Mouse (Mus musculus) cerebellum, adult 11-12 months (tissue): Measurements from ENCODE around the gene Kif7.
A peak's percentile ranks its signal among the peaks of the same experiment; 100 is the strongest.

ENCODE experiments used
- DNase-seq: peaks from one replicate; pipeline ENCODE4 v3.0.0; 2022

Kif7 gene

DNA sequence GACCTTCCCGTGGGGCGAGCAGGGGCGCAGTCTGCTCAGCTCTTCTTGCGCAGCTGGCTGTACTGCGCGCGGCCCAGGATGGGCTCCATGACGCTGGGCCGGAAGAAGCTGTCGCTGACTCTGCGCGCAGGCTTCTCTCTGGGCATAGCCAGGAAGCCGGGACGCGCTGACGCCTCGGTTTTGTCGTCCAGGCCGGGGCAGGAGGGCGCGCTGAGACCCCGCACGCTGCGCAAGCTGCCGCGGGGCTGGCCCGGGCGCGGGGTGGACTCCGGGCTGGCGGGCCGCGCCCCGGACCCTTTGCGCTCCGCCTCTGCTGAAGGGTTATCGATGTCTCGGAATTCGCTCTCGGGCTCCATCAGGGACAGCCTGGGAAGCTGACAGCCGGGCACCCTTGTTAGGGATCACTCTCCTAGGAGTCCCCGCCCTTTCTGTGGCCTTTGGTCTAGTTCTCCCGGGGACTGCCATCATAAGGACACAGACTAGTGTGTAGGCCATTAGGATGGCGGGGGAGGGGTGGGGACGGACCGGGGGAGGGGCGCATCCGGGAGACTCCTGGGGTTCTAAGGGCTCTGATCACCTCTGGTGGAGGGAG is 6.0 kb upstream of the Kif7 start:
- no peak for DNase-seq

DNA sequence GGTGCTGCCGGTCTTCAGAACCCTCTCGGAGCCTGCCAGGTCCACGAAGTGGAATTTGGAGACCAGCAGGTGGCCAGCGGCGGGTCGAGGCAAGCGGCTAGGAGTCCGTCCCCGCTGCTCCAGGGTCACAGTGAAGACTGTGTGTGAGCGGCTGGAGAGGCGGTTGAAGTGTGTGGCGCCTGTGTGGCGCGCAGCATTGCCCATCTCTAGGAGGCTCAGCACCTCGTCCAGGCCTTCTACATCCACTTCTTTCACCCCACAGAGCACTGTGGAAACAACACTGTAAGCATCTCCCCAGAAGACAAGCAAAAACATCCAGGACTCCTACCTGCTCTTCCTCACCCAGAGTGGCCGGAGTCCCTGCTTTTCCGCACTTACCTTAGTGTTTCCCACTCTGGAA is 4.7 kb downstream of the Kif7 start:
- DNase-seq = peak; percentile 30

DNA sequence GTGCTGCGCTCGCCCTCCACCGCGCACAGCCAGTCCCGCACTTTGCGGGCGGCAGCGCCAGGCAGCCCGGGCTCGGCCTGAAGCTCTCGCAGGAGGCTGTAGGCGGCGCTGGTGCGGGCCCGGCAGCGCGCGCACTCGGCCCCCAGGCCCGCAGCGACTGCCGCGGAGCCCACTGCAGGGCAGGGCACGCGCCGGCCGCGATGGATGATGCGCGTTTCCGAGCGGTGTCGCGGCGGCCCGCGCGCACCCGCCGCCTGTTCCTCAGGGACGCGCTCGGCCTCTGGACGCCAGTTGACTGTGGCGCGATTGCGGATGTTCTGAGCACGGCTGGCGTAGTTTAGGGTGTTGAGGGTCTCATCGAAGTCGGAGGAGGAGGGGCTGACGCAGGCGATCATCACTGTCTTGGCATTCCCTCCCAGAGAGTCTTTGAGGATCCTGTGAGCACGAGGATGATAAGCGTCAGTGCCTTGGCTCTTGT is 5.4 kb downstream of the Kif7 start:
- peak; percentile 63 for DNase-seq

DNA sequence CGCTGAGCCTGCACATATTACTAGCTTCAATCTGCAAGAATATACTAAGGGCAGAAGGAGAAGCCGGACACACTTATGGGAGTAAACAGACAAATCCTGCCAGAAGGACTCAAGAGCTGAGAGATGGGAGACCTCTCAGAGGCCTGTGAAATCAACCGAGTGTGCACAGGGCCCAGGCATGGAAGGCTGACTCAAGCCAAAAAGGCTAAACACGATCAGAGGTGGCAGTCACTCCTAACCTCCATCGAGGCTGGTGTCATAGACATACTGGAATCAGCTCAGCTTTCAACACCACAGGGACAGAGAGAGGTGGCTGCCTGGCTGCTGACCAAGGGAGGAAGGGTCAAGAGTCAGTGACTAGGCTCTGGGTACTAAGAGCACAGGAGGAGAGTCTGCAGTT is 10.3 kb downstream of the Kif7 start:
- DNase-seq = no peak

DNA sequence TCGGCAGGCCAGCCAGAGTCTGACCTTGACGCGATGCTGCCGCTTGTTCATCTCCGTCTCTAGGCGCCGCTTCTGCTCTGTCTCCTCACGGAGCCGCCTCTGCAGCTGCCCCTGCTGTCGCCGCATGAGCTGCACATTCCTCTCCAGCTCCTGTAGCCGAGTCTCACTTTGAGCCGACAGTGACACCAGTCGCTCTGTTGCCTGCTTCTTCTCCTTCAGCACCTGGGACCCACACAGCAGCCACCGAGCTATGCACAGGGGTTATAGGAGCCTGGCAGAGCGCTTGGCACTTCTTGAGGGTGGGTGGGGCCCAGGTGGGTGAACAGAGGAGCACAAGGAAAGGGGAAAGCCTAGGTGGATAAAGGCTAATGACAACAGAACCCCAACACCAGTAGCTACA is 12.8 kb downstream of the Kif7 start:
- DNase-seq = no peak

DNA sequence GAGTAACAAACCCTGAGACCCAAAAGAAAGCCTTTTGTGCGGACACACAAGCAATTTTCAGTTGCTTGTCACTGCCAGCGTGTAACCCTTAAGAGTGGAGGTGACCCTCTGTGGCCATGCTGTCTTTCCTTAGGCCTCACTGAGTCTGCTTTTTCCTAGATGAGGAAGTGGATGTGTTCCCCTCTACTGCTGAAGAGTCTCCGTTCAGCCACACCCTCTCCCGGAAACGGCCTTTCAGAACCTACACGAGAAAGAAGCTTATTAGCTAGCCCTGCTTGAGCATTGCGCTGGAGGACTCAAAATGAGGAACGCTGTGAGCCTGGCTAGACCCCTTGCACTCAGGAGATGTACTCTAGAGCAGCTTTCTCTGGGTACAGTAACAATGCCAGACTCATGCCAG is 19.0 kb downstream of the Kif7 start:
- no peak for DNase-seq

DNA sequence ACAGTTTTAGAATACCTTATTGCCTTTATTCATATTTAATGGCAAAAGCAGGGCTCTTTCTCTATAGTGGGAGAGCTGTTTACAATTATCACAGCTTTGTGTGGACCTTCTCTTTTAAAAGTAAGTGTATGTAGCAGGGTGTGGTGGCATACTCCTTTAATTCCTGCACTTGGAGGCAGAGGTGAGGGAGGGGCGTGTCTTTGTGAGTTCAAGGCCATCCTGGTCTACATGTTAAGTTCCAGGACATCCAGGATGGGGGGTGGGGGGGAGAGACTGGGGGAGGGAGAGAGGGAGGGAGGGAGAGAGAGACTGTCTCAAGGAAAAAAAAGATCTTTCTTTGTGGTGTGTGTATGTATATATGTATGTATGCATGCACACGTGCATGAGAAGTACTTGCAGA is 35.3 kb downstream of the Kif7 start:
- no peak for DNase-seq

DNA sequence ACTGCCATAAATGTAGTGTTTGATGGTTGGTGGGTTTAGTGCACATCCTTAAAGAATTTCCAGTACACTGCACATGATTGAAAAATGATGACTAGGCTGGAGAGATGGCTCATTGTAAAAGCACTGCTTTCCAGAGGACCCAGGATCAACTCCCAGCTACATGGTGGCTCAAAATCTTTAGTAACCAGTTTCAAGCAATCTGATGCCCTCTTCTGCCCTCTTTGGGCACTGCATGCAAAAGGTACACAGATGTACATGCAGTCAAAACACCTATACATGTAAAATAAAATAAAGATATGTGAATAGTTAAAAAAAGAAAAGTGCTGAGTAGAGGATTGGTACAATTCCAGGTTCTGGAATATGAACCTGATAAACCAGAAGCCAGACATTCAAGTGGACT is 36.3 kb downstream of the Kif7 start:
- DNase-seq = no peak

DNA sequence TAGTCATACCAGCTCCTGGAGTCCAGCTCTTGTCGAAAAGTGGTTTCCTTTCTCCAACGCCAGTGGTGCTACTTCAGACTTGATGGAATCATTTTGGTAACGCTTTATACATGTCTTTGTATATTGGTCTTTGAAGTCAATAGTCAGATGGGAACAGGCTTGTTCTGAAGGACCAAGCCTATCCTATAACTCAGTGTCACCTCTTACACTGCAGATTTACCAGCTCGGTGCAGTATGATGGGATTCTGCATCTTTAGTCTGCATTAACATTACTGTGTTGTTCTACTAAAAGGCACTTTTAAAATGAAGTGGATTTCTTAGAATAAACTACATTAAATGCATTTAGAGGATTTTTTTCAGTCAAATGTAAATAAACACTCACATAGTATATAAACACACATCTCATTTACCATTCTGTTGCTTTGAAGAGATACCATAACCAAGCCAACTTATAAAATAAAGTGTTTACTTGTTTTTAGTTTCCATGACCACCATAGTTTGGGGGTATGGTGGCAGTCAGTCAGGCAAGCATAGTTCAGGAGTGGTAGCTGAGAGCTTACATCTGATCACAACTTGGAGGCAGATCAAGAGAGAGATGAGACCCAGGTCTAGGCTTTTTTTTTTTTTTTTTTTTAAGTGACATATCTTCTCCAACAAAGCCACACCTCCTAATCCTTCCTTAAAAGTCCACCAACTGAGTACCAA is 44.5 kb downstream of the Kif7 start:
- no peak for DNase-seq

DNA sequence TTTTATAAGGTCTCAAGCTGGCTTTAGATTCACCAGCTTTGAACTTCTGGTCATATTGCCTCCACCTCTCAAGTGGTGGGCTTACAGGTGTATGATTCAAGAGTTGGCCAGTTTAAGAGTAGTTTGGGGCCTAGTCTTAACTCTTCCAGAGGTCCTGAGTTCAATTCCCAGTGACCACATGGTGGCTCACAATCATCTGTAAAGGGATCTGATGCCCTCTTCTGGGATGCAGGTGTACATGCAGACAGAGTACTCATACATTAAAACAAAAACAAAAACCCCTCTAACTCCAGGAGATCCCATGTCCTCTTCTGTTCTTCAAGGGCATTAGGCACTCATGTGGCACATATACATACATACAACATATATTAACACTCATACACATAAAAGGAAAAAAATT is 48.8 kb downstream of the Kif7 start:
- no peak for DNase-seq

DNA sequence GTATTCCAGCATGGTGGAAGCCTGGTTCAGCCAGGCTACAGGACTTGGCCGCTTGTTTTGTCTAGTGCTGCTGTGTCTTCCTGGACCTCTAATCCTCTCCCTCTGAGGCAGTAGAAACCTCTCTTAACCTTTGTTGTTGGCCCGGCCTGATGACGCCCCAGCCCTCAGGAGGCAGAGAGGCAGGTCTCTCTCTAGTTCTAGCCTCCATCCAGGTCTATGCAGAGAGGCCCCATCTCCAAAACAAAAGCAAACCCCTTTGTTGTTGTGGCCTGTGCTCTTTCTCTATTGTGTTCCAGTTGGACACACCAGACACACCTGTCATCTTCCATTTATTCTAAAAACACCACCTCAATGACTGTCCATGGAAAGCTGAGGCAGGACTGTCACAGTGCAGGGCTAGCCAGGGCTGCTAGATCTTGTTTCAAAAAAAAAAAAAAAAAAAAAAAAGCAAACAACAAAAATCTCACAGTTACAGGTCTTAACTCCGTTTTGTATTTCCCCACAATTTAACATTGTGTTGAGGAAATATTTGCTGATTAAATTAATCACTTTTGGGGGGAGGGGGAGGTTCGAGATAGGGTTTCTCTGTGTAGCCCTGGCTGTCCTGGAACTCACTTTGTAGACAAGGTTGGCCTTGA is 54.1 kb downstream of the Kif7 start:
- DNase-seq = no peak

DNA sequence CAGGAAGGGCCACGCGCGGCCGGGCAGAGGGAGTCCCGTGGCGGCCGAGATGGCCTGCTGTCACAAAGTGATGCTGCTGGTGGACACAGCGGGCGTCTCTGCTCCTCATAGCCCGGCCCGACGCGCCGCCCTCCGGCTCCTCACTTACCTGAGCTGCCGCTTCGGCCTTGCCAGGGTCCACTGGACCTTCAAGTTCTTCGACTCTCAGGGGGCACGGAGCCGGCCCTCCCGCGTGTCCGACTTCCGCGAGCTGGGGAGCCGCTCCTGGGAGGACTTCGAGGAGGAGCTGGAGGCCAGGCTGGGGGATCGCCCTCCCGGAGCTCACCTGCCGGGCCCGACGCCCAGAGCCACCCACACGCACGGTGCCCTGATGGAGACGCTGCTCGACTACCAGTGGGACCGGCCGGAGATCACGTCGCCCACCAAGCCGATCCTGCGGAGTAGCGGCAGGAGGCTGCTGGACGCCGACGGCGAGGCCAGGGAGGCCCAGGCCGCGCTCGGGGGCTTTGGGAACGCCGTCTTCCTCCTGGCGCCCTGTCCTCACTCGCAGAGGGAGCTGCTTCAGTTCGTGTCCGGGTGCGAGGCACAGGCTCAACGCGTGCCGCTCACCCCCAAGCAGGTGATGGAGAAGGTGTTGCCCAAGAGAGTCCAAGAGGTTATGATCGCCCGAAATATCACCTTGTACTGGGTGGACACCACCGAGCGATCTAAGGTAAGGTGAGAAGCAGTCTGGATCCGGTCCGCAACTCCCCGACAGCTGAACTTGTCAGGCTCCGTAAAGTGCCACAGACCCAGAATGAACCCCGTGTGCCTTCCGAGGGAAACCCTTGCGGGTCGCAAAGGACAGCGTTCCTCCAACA is 55.0 kb downstream of the Kif7 start:
- no peak for DNase-seq

DNA sequence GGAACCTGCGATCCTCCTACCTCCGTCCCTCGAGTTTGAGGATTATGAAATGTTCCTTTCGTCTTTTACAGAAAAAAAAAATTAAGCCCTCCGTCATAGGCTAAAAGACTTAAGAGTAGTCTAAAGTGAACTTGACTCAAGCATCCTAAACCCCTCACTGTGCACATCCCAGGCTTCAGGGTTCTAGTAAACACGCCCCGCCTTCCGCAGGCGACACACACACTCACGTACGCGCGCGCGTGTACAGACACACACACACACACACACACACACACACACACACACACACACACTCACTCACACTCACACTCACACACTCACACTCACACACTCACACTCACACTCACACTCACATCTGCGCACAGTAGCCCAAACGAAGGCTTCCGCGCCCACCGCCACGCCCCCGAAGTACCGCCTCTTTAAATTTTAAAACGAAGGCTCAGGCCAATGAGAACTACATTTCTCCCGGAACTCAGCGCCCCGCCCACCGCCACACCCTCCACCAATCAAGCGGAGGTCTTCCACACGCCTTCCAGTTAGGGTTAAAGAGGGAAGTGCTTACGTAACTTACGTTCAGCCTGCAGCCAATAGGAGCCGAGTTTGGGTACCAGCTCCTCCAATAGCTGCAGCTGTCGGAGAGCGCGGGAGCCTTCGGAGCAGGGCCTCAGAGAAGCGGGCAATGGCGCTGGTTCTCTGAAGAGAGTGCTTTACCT is 55.8 kb downstream of the Kif7 start, which contains the start of gene Ticrr:
TSS of gene Ticrr (plus strand) at position 619 of the 713 bp plus-strand sequence.
- peak; percentile 91 for DNase-seq

DNA sequence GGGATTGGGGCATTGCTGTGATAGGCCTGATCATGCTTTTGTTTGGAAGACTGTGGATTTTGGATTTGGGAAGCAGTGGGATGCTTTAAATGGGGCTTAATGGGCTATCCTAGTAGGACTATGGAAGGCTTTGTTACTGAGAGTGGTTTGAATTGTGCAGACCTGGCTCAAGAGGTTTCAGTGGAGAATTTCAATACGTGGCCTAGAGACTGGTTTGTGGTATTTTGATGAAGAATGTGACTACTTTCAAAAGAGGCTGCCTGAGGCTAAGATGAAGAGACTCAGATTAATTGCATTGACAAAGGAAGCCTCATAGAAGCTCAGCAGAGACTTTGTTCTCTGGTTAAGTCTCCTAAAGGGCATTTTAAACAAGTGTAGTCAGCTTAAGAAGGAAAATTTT is 60.9 kb downstream of the Kif7 start:
- DNase-seq = no peak

DNA sequence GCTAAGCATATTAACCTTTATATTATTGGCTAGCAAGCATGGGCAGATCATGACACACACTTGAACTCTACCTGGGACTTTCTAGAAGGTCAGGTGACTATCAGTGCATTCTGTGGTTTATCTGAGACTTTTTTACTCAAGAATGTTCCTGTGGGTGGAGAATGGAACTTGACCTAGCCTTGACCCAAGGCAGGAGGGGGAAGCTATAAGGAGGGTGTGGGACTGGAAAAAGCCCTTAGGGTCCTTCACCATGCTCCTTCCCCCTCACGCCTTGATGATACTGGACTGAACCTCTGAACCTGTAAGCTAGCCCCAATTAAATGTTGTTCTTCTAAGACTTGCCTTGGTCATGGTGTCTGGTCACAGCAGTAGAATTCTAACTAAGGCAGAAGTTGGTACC is 61.3 kb downstream of the Kif7 start:
- no peak for DNase-seq

DNA sequence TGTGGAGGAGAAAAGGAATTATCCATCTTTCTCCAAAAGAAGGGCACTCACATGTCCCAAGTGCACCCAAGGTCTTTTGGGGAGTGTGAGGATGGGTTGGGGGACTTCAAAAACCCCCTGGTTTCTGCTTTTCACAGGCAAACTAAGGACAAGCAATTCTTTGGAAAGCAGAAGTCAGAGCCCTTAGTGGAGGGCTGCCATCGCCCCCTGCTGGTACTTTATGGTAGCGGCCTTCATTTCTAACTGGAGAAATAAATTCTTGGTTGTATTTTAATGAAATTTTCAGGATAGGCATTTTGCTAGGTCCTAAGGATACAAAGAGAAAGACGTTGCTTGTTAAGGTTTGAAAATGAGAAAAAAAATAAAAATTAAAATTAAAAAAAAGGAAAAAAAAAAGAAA is 66.5 kb downstream of the Kif7 start:
- peak; percentile 3 for DNase-seq
